Mouse (Mus musculus) lung, postnatal 36 days (tissue): ENCODE measurements at regions not wholly inside any gene's neighbourhood (a gene's known extent, or its start where the extent isn't known, plus 50 kb on each side); places are given as distances from the start of the nearest gene placed in this dataset.

ENCODE experiments used
- DNase-seq: peaks from one replicate; pipeline ENCODE4 v3.0.0; 2022; ENCODE audit warnings: mixed read lengths

GRCm38 (mm10) chr7:115382876-115383275 is 639.4 kb downstream of the Insc start:
- DNase-seq: no peak

GRCm38 (mm10) chr7:115388874-115389273 is 645.4 kb downstream of the Insc start:
- DNase-seq: no peak

- no peak for DNase-seq
Measured at GRCm38 (mm10) chr7:115392520-115392919, 646.1 kb downstream of the Sox6 start.

GRCm38 (mm10) chr7:115398202-115398601 is 640.4 kb downstream of the Sox6 start:
- DNase-seq: peak; percentile 21

GRCm38 (mm10) chr7:115399461-115399860 is 639.1 kb downstream of the Sox6 start:
- DNase-seq: peak; percentile 6

- no peak for DNase-seq
Measured at GRCm38 (mm10) chr7:115407889-115408288, 630.7 kb downstream of the Sox6 start.

GRCm38 (mm10) chr7:115408915-115409314 is 629.7 kb downstream of the Sox6 start:
- no peak for DNase-seq

- peak; percentile 20 for DNase-seq
Measured at GRCm38 (mm10) chr7:115410501-115411230, 627.9 kb downstream of the Sox6 start.

- no peak for DNase-seq
Measured at GRCm38 (mm10) chr7:115411456-115411855, 627.1 kb downstream of the Sox6 start.

GRCm38 (mm10) chr7:115415147-115415561 is 623.4 kb downstream of the Sox6 start:
- no peak for DNase-seq
